Mouse (Mus musculus) gastrocnemius, postnatal 10 days (tissue): Measurements from ENCODE around the gene Gm21117. TPM values are rescaled to one million over a fixed set of nuclear protein-coding genes. Genes with fewer than 3 reads are reported as not detected.
"Not testable (repeated sequence)": the region's sequence is repeated elsewhere in the genome, so short reads cannot be mapped to it uniquely, and the experiment has no call there.

Experiments
- DNase-seq: peaks from one replicate; pipeline ENCODE4 v3.0.0; 2021; ENCODE audit warnings: mixed read lengths
- long read RNA-seq, 2 experiments: library from polyadenylated mRNA; stranded (forward); transcript quantifications; one replicate each; pipeline ENCODE4 v2.0.0; 2021
- total RNA-seq, 2 experiments: library from RNA; stranded (reverse); gene quantifications; 2 replicates each; pipeline ENCODE4 v1.2.3; 2021

Gm21117 gene
- total RNA-seq = not detected
- long read RNA-seq, experiment 1 = 0 reads
- long read RNA-seq, experiment 2 = 0 reads

DNA sequence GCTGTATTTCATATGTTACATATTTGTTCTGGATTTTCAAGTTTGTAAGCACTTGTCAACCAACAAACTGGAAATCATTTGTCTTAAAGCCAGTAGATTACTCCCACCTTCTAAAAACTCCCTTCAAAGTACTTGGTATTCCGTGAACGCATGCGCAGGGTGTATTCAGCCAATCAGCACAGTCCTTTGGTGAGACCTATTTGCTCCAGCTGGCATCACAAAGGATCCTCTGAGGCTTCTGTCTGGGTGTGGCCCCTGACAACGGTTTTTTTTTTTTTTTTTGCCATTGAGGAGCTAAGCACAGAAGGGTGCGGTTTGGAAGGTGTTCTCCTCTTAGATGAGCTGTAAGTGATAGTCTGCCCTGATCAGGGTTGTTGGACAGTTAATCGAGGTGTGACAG is at the start of gene Gm21117:
Gene Gm21117, plus strand, starts transcription at position 301 of the 400 bp plus-strand sequence.
- DNase-seq = not testable (repeated sequence)
